Mouse (Mus musculus) stomach, postnatal 0 days (tissue): Measurements from ENCODE around the gene Spint2. TPM values are rescaled to one million over a fixed set of nuclear protein-coding genes. Genes with fewer than 3 reads are reported as not detected.
A peak's percentile ranks its signal among the peaks of the same experiment; 100 is the strongest.

Source experiments
- ATAC-seq: fragments of 200-750 bp; cut with Nextera tagmentation; 2 replicates; pipeline ENCODE4 v1.8.0; 2017; ENCODE audit not compliant: low FRiP score, low TSS enrichment
- DNase-seq: peaks from one replicate; pipeline ENCODE4 v3.0.0-alpha.2; 2016; ENCODE audit warnings: low spot score
- H3K27ac ChIP-seq: fragments of 300-500 bp; sonication (generic); replicated peaks from 2 replicates; pipeline ENCODE4 v1.5.1; 2014; ENCODE audit warnings: mild to moderate bottlenecking, control low read depth
- H3K27me3 ChIP-seq: fragments of 300-500 bp; sonication (generic); 2 replicates; pipeline ENCODE4 v1.6.1; 2014; ENCODE audit warnings: low read length; ENCODE audit not compliant: control insufficient read depth, insufficient read depth
- H3K36me3 ChIP-seq: fragments of 300-500 bp; sonication (generic); 2 replicates; pipeline ENCODE4 v1.6.1; 2014; ENCODE audit warnings: low read length, mixed read lengths; ENCODE audit not compliant: control insufficient read depth, insufficient read depth
- H3K4me1 ChIP-seq: fragments of 300-500 bp; sonication (generic); replicated peaks from 2 replicates; pipeline ENCODE4 v1.6.1; 2014; ENCODE audit warnings: antibody characterized with exemption; ENCODE audit not compliant: control insufficient read depth, insufficient read depth
- H3K4me2 ChIP-seq: fragments of 300-500 bp; sonication (generic); replicated peaks from 2 replicates; pipeline ENCODE4 v1.6.1; 2014; ENCODE audit warnings: low read depth, mild to moderate bottlenecking, control low read depth, moderate library complexity
- H3K4me3 ChIP-seq: fragments of 300-500 bp; sonication (generic); 2 replicates; pipeline ENCODE4 v1.5.1; 2014; ENCODE audit warnings: low read depth, low read length, control low read depth
- H3K9ac ChIP-seq: fragments of 300-500 bp; sonication (generic); 2 replicates; pipeline ENCODE4 v1.6.1; 2014; ENCODE audit warnings: mild to moderate bottlenecking, low read length, control low read depth, mixed read lengths
- H3K9me3 ChIP-seq: fragments of 300-500 bp; sonication (generic); 2 replicates; pipeline ENCODE4 v1.6.1; 2016; ENCODE audit warnings: low read length; ENCODE audit not compliant: control insufficient read depth
- CTCF ChIP-seq: IDR thresholded peaks from 2 replicates; pipeline ENCODE4 v1.5.1; 2016; ENCODE audit warnings: antibody characterized with exemption, low read depth, mild to moderate bottlenecking, moderate library complexity
- EP300 ChIP-seq: optimal IDR thresholded peaks from 2 replicates; pipeline ENCODE3; 2016; ENCODE audit warnings: antibody characterized with exemption
- WGBS: fragments of 180-500 bp; shearing (Covaris S2); extraction: QIAGEN DNeasy Blood & Tissue Kit; methylation state at CpG from one replicate; pipeline ENCODE4 v1.1.7; 2014; 5-methylcytosine and 5-hydroxymethylcytosine counted together
- polyA plus RNA-seq: library from polyadenylated mRNA; unstranded; fragments of >200 nt; fragmentation: Nextera tagmentation; extraction: Ambion mirVana; gene quantifications from 2 replicates; pipeline ENCODE4 v1.2.1, GENCODE M21; 2015

Spint2 gene
- 638 and 692 TPM in 2 replicates for polyA plus RNA-seq

GRCm38 (mm10) chr7:29281201-29282073 is at the start of gene Spint2:
Spint2 (minus strand) TSS chr7:29281912.
- DNase-seq (peak; percentile 97), ATAC-seq (peak; percentile 91)
- no peaks in the 10 kb centered on the region; the same call in 1 of the 2 replicates for H3K4me1 ChIP-seq
- TF ChIP-seq EP300: peak; percentile 5
- peak; percentile 62 for TF ChIP-seq CTCF
- no peaks in the 10 kb centered on the region for H3K36me3 ChIP-seq
- H3K4me2 ChIP-seq: peak within 1 kb of the TSS; percentile 86
- H3K4me3 ChIP-seq: peak within 1 kb of the TSS; percentile 65
- H3K27ac ChIP-seq: peak within 1 kb of the TSS; percentile 97
- H3K27me3 ChIP-seq: 0 out of 2 replicates have a peak, but pooled peaks cover 2% of the 10 kb centered on the region
- H3K9ac ChIP-seq: peak within 1 kb of the TSS; percentile 90
- WGBS: under 1% methylated on average over 75 of the region's 80 CpGs
- H3K9me3 ChIP-seq: no peaks in the 10 kb centered on the region

- TF ChIP-seq EP300: no peak
- TF ChIP-seq CTCF: no peak
- H3K27me3 ChIP-seq: no peaks in the 10 kb centered on the region
- no peak overlapping the region for H3K27ac ChIP-seq
- no peak overlapping the region for H3K9ac ChIP-seq
- 89% methylated on average over 16 of the region's 16 CpGs for WGBS
- ATAC-seq: no peak
- DNase-seq: no peak
- no peaks in the 10 kb centered on the region for H3K4me1 ChIP-seq
- no peak overlapping the region for H3K4me2 ChIP-seq
- H3K4me3 ChIP-seq: no peak overlapping the region
- H3K9me3 ChIP-seq: no peaks in the 10 kb centered on the region
- peaks cover 28% of the 10 kb centered on the region; the same call in 1 of the 2 replicates for H3K36me3 ChIP-seq
Observed at GRCm38 (mm10) chr7:29328984-29329383, 47.3 kb upstream of the Spint2 start.

GRCm38 (mm10) chr7:29327087-29327486 is 45.4 kb upstream of the Spint2 start:
- Histone ChIP-seq H3K9me3 (no peaks in the 10 kb centered on the region), H3K4me1 (no peaks in the 10 kb centered on the region), H3K4me3 (no peak overlapping the region), H3K9ac (no peak overlapping the region), H3K36me3 (peaks cover 28% of the 10 kb centered on the region; the same call in 1 of the 2 replicates), H3K27ac (no peak overlapping the region), H3K27me3 (no peaks in the 10 kb centered on the region), H3K4me2 (no peak overlapping the region)
- DNase-seq (no peak), ATAC-seq (no peak)
- TF ChIP-seq EP300 (no peak), CTCF (no peak)
- 80% methylated on average over 6 of the region's 6 CpGs for WGBS

- WGBS: 21% methylated on average over 19 of the region's 19 CpGs
- H3K4me1 ChIP-seq: peaks cover 14% of the 10 kb centered on the region; the same call in 1 of the 2 replicates
- DNase-seq: no peak
- H3K9ac ChIP-seq: peak overlapping the region; percentile 35; the same call in 1 of the 2 replicates
- H3K27ac ChIP-seq: peak overlapping the region; percentile 67
- H3K36me3 ChIP-seq: peaks cover 4% of the 10 kb centered on the region; the same call in 1 of the 2 replicates
- H3K4me3 ChIP-seq: peak overlapping the region; percentile 25
- no peaks in the 10 kb centered on the region for H3K9me3 ChIP-seq
- TF ChIP-seq CTCF (peak; percentile 51), EP300 (no peak)
- 0 out of 2 replicates have a peak, but pooled peaks have one; percentile 3 for ATAC-seq
- H3K27me3 ChIP-seq: no peaks in the 10 kb centered on the region
- peak overlapping the region; percentile 45 for H3K4me2 ChIP-seq
Observed at GRCm38 (mm10) chr7:29319337-29320307, 37.9 kb upstream of the Spint2 start.

GRCm38 (mm10) chr7:29318115-29318911 is 36.6 kb upstream of the Spint2 start:
- H3K9ac ChIP-seq: no peak overlapping the region
- peak overlapping the region; percentile 45 for H3K4me2 ChIP-seq
- H3K4me3 ChIP-seq: peak overlapping the region; percentile 25
- peaks cover 14% of the 10 kb centered on the region; the same call in 1 of the 2 replicates for H3K4me1 ChIP-seq
- H3K36me3 ChIP-seq: no peaks in the 10 kb centered on the region
- H3K9me3 ChIP-seq: no peaks in the 10 kb centered on the region
- peak overlapping the region; percentile 67 for H3K27ac ChIP-seq
- DNase-seq (peak; percentile 59), ATAC-seq (peak; percentile 60; the same call in 1 of the 2 replicates)
- no peaks in the 10 kb centered on the region for H3K27me3 ChIP-seq
- no peak for TF ChIP-seq CTCF
- TF ChIP-seq EP300: peak; percentile 70
- WGBS: 11% methylated on average over 18 of the region's 18 CpGs
